Mouse (Mus musculus) yolk sac, embryonic 10.5 days (tissue): ENCODE data around the gene Nbr1.
"Not testable (repeated sequence)": the region's sequence is repeated elsewhere in the genome, so short reads cannot be mapped to it uniquely, and the experiment has no call there.

Experiments used
- DNase-seq: peaks from one replicate; pipeline ENCODE4 v3.0.0-alpha.2; 2017; ENCODE audit warnings: low spot score

Gene Nbr1

DNA sequence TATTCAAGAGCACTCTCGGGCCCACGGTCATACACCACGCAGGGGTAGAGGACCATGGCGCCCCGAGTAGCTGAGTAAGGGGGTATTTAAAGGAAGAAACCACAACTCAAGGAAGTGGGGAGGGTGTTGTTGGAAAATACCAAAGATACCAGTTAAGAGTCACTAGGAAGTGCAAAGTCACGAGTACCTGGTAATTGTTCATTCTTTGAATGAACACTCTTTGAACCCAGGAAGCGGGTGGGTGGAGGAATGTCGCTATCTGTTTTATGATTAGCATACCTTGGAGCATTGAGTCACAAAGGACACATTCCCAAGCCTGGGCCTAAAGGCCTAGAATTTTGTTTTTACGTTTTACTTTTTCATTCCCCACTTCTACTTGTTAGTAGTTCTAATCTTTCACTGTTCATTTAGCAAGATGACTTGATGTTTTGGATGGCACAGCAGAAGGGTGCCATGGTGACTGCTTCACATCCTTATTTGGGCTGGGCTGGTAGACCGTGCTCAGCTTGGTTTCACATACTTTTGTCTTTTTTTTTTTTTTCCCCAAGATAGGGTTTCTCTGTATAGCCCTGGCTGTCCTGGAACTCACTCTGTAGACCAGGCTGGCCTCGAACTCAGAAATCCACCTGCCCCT is 68.2 kb downstream of the Nbr1 start:
- not testable (repeated sequence) for DNase-seq

DNA sequence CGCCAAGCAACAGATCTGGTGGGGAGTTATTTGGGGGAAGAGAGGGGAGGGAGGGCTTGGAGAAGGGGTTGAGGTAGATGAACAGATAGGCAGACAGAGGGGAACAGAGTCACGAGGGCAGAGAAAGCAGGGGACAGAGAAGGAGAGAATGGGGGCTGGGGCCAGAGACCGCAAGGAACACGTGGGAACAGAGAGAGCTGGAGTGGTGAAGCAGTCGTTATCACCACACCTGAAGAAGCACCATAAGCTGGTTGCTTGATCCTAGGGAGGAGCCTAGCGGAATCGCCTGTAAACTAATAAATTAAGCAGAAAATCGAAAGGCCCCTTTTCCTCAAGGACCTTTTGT is 74.7 kb downstream of the Nbr1 start:
- no peak for DNase-seq

DNA sequence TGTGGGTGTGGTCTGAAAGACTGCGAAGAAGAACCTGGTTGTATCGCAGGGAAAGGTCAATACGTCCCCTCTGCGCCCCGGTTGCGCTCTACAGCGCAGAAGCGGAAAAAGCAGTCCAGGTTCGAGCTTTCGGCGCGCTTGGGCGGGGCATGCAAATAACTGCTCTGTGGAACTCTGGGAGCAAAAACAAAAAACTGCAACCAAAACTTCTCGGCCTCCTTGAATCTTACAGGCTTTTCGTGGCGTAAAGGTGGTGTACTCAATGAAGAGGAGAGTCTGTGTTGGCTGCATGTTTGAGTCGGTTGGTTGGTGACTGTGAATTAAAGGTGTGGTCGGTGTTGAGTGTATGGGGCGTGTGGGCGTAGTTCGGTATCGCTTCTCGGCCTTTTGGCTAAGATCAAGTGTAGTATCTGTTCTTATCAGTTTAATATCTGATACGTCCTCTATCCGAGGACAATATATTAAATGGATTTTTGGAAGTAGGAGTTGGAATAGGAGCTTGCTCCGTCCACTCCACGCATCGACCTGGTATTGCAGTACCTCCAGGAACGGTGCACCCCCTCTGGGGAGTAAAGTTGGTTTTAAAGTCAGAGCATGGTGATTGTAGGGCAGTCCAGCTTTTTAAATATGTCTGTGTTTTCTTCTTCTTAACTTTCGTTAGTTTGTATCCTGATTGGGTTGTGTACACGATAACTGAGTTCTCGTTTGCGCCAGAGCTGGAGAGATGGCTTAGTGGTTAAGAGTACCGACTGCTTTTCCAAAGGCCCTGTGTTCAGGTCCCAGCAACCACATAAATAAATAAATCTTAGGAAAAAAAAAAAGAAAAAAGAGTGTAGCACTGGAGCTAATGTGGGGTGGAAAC is 75.3 kb downstream of the Nbr1 start, which contains the start of gene Rdm1:
Rdm1 (plus strand) TSS at position 201 of the 862 bp plus-strand sequence.
- DNase-seq, result peak; percentile 95

DNA sequence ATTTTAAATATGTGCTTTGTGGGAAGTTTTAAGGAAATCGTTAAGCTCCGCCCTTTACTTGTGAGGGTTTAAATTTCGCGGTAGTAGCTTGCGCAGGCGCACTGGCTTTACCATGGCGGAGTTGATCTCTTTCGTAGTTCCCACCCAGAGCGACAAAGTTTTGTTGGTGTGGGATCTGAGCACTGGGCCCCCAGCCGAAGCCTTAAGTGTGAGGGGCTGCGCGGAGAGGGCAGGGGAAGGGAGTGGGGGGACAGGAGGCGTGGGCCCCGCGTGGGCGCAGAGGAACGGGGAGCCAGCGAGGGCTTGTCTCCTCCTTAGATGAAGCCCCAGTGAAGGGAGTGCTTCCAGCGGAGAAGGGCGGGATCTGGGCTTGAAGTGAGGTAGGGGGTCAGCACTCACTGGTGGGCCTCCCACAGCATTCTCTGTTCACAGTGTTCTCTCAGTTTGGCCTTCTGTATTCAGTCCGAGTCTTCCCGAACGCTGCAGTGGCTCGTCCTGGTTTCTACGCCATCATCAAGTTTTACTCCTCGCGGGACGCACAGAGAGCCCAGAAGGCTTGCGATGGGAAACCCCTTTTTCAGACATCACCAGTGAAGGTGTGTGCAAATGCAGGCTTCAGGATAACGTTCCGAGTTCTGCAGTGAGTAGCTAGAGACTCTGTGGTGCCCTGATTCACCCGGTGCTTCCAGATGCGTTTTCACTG is 76.1 kb downstream of the Nbr1 start:
- peak; percentile 96 for DNase-seq

DNA sequence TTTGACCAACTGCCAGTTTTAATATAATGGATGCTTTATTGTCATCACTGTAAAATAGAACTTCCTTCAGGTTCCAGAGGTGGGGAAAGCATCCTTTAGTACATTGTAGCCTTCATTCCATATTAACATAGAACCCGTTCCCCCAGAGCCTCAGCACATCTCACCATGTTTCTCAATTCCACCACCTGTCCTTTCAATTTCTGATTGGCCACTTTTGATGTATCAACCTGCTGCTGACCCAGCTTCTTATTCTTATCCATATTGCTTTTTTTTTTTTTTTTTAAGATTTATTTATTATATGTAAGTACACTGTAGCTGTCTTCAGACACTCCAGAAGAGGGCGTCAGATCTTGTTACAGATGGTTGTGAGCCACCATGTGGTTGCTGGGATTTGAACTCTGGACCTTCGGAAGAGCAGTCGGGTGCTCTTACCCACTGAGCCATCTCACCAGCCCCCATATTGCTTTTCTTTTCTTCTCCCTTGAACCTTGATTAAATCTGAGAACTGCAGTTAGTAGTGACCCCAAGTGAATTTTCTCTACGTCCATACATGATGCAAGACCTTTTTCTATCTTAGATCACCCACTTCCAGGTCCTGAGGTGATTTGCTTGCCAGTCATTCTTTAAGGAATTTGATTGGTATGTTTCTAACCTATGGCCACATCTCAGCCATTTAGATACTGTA is 76.9 kb downstream of the Nbr1 start:
- not testable (repeated sequence) for DNase-seq
